Mouse (Mus musculus) limb, embryonic 14.5 days (tissue): ENCODE data around the gene Olfr507. TPM values are rescaled to one million over a fixed set of nuclear protein-coding genes. Genes with fewer than 3 reads are reported as not detected.

ENCODE experiments used
- ATAC-seq: fragments of 200-750 bp; cut with Nextera tagmentation; 2 replicates; pipeline ENCODE4 v1.8.0; 2017; ENCODE audit warnings: low read depth, moderate number of reproducible peaks, moderate TSS enrichment; ENCODE audit not compliant: low FRiP score
- DNase-seq: peaks from one replicate; pipeline ENCODE4 v3.0.0-alpha.2; 2015; ENCODE audit warnings: low spot score
- H3K27ac ChIP-seq: fragments of 300-500 bp; sonication (generic); replicated peaks from 2 replicates; pipeline ENCODE4 v1.5.1; 2014; ENCODE audit warnings: low read depth, mild to moderate bottlenecking, low read length, moderate library complexity, mixed read lengths
- H3K27me3 ChIP-seq: fragments of 300-500 bp; sonication (generic); 2 replicates; pipeline ENCODE4 v1.6.1; 2014; ENCODE audit warnings: low read length, mixed read lengths; ENCODE audit not compliant: control insufficient read depth, insufficient read depth
- H3K36me3 ChIP-seq: fragments of 300-500 bp; sonication (generic); 2 replicates; pipeline ENCODE4 v1.6.1; 2014; ENCODE audit warnings: mild to moderate bottlenecking, low read length, moderate library complexity, mixed read lengths; ENCODE audit not compliant: control insufficient read depth, insufficient read depth
- H3K4me1 ChIP-seq: fragments of 300-500 bp; sonication (generic); 2 replicates; pipeline ENCODE4 v1.6.1; 2014; ENCODE audit warnings: antibody characterized with exemption, low read length, mixed read lengths; ENCODE audit not compliant: control insufficient read depth, insufficient read depth
- H3K4me2 ChIP-seq: fragments of 300-500 bp; sonication (generic); replicated peaks from 2 replicates; pipeline ENCODE4 v1.6.1; 2014; ENCODE audit warnings: low read depth, mild to moderate bottlenecking, low read length, moderate library complexity; ENCODE audit not compliant: severe bottlenecking
- H3K4me3 ChIP-seq: fragments of 300-500 bp; sonication (generic); replicated peaks from 2 replicates; pipeline ENCODE4 v1.5.1; 2014; ENCODE audit warnings: low read length
- H3K9ac ChIP-seq: fragments of 300-500 bp; sonication (generic); 2 replicates; pipeline ENCODE4 v1.6.1; 2014; ENCODE audit warnings: mild to moderate bottlenecking, low read depth, low read length, moderate library complexity; ENCODE audit not compliant: severe bottlenecking
- H3K9me3 ChIP-seq: fragments of 300-500 bp; sonication (generic); 2 replicates; pipeline ENCODE4 v1.6.1; 2016; ENCODE audit warnings: low read length; ENCODE audit not compliant: control insufficient read depth
- POLR2A ChIP-seq: fragments of 200-500 bp; IDR thresholded peaks from 2 replicates; pipeline ENCODE4 v1.8.0; 2012; ENCODE audit warnings: inconsistent platforms, mild to moderate bottlenecking, moderate library complexity, borderline replicate concordance; ENCODE audit not compliant: insufficient read depth, insufficient read length; ENCODE audit errors: extremely low read depth
- WGBS: fragments of 180-500 bp; shearing (Covaris S2); extraction: QIAGEN DNeasy Blood & Tissue Kit; methylation state at CpG from one replicate; pipeline ENCODE4 v1.1.7; 2014; 5-methylcytosine and 5-hydroxymethylcytosine counted together
- polyA plus RNA-seq, 2 experiments: library from polyadenylated mRNA; depleted of rRNA in 1 of 2; stranded (reverse) in 1 of 2; unstranded in 1 of 2; fragments of >200 nt; fragmentation: Nextera tagmentation in 1 of 2; extraction: Ambion mirVana in 1 of 2; gene quantifications; 2 replicates each; pipeline versions ENCODE4 v1.2.1 to v1.2.3; 2012 to 2014

Olfr507 gene
- polyA plus RNA-seq, 2 experiments = not detected

DNA sequence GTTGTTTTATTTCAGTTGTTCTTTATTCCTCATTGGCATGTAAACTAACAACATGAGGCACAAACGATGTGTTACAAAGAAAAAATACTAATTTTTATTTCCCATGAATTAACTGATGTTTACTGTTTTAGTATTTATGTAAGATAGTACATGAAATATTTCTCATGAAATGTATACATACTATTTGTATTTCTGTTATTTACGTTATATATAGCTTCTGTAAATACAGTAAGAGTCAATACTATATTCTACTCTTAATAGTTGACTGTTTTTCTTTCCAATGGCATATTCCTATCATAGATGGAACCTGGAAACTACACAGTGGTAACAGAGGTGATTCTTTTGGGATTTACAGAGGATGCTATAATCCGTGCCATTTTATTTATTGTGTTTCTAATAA is 8.1 kb downstream of the Olfr507 start, which contains the start of gene Olfr508:
Gene Olfr508, plus strand, starts transcription at position 301 of the 400 bp plus-strand sequence.
- Histone ChIP-seq H3K27me3 (no peaks in the 10 kb centered on the region), H3K9me3 (no peaks in the 10 kb centered on the region), H3K4me1 (no peaks in the 10 kb centered on the region), H3K27ac (no peak within 1 kb of the TSS), H3K9ac (no peak within 1 kb of the TSS), H3K4me3 (no peak within 1 kb of the TSS), H3K4me2 (no peak within 1 kb of the TSS), H3K36me3 (no peaks in the 10 kb centered on the region)
- DNase-seq = no peak
- WGBS = 89% methylated on average over 3 of the region's 3 CpGs
- no peak for TF ChIP-seq POLR2A
- no peak for ATAC-seq

DNA sequence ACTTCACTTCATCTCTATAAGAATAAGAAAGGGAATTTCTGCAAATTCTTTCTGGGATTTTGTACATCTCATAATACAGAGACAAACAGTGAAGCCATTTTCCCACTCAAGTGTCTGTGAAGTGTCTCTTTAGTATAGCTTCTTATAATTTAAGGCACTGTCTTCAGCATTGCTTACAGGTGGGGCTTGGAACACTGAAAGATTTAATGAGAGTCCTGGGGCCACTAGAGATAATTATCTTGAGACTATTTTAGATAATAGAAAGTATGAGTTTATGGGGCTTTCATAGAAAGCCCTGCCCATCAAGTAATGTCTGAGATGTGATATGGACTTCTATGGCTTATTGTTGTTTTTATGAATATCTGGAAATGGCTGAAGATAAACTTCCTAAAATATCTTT is 30.2 kb downstream of the Olfr507 start, which contains the start of gene Olfr509:
Gene Olfr509, minus strand, starts transcription at position 101 of the 400 bp plus-strand sequence.
- TF ChIP-seq POLR2A = no peak
- ATAC-seq = no peak

DNA sequence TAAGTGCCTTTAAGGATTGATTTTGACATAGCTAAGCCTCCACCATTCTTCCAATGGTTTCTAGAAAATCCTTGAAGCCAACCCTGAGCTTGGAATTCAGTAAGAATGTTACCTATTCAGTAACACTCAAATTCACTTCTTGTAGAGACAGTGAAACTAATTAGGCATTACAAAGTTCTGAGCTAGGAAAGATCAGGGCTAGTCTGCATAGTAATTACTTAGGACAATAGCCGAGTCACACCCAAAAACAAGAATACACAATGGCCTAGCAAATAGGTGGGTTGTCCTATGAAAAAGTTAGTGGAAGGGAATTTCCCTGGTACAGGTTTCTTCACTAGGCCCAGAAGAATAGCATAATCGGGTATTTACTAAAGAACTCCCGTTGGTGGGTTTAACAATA is 40.8 kb downstream of the Olfr507 start:
- H3K27ac ChIP-seq = no peak overlapping the region
- WGBS = 86% methylated on average over 3 of the region's 3 CpGs
- ATAC-seq = no peak
- H3K9me3 ChIP-seq = no peaks in the 10 kb centered on the region
- no peaks in the 10 kb centered on the region for H3K4me1 ChIP-seq
- TF ChIP-seq POLR2A = no peak
- no peaks in the 10 kb centered on the region for H3K36me3 ChIP-seq
- DNase-seq = no peak
- H3K27me3 ChIP-seq = no peaks in the 10 kb centered on the region
- no peak overlapping the region for H3K4me3 ChIP-seq
- H3K4me2 ChIP-seq = no peak overlapping the region
- no peak overlapping the region for H3K9ac ChIP-seq

More for the DNA sequence above, 30.2 kb downstream of the Olfr507 start, which contains the start of gene Olfr509:
- no peak within 1 kb of the TSS for H3K4me2 ChIP-seq
- no peak for DNase-seq
- no peak within 1 kb of the TSS for H3K9ac ChIP-seq
- H3K4me3 ChIP-seq = no peak within 1 kb of the TSS
- no peaks in the 10 kb centered on the region for H3K4me1 ChIP-seq
- no peaks in the 10 kb centered on the region for H3K27me3 ChIP-seq
- H3K9me3 ChIP-seq = no peaks in the 10 kb centered on the region
- no peak within 1 kb of the TSS for H3K27ac ChIP-seq
- H3K36me3 ChIP-seq = no peaks in the 10 kb centered on the region

DNA sequence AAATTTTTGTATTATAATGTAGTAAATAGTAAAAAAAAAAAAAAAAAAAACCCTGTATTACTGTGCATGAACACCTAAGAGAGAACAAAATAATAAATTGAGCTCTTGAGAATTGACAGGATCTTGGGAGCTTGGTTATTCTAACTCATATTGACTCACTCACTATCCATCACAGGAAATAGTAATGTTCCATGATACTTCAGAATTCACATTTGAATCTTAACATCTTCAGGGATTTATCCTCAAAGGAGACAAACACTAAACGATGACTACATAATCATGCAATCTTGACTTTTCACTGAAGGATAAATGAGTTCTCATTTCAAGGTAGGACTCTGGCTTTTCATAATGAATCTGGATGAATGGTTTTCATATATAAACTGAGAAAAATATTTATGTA is 44.5 kb downstream of the Olfr507 start, which contains the start of gene Olfr510:
Gene Olfr510, plus strand, starts transcription at position 301 of the 400 bp plus-strand sequence.
- H3K4me3 ChIP-seq = no peak within 1 kb of the TSS
- ATAC-seq (no peak), DNase-seq (no peak)
- H3K4me2 ChIP-seq = no peak within 1 kb of the TSS
- H3K9ac ChIP-seq = no peak within 1 kb of the TSS
- H3K4me1 ChIP-seq = no peaks in the 10 kb centered on the region
- no peaks in the 10 kb centered on the region for H3K27me3 ChIP-seq
- no peak within 1 kb of the TSS for H3K27ac ChIP-seq
- no peaks in the 10 kb centered on the region for H3K9me3 ChIP-seq
- TF ChIP-seq POLR2A = no peak
- H3K36me3 ChIP-seq = no peaks in the 10 kb centered on the region
- WGBS = 89% methylated on average over 1 of the region's 1 CpGs

DNA sequence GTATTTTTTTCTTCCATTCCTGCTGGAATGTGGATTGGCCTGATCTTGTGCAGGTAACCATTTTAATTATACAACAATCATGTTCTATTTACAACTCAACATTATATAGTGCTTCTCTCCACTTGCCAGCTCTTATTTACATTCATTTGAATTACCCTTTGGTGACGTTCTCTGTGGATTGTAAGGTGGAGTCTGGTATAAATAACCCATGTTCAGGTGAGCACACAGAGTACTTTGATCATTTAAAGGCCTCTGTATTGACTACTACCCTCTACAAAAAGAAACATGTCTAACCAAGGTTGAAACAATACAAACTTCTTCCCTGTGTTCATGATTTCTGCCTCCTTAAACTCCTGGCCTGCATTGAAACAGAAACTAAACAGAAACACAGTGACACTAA is 49.4 kb downstream of the Olfr507 start:
- Histone ChIP-seq H3K4me2 (no peak overlapping the region), H3K27ac (no peak overlapping the region), H3K4me1 (no peaks in the 10 kb centered on the region), H3K9ac (no peak overlapping the region), H3K9me3 (no peaks in the 10 kb centered on the region), H3K36me3 (no peaks in the 10 kb centered on the region), H3K27me3 (no peaks in the 10 kb centered on the region), H3K4me3 (no peak overlapping the region)
- TF ChIP-seq POLR2A = no peak
- WGBS = 60% methylated on average over 1 of the region's 1 CpGs
- DNase-seq (no peak), ATAC-seq (no peak)

Other genes with a start within 250 kb of the Olfr507 start
- gene Olfr495, start 228.6 kb upstream of the Olfr507 start, polyA plus RNA-seq (2012; rRNA removed) = not detected in 2 replicates
- gene Olfr495, start 228.6 kb upstream of the Olfr507 start, polyA plus RNA-seq (2014; fragmentation: Nextera tagmentation; extraction: Ambion mirVana) = not detected in 2 replicates
- not detected in 2 replicates for gene Olfr497, start 201.4 kb upstream of the Olfr507 start, polyA plus RNA-seq (2012; rRNA removed)
- not detected in 2 replicates for gene Olfr497, start 201.4 kb upstream of the Olfr507 start, polyA plus RNA-seq (2014; fragmentation: Nextera tagmentation; extraction: Ambion mirVana)
- gene Olfr498, start 156.5 kb upstream of the Olfr507 start, polyA plus RNA-seq (2012; rRNA removed) = not detected in 2 replicates
- not detected in 2 replicates for gene Olfr498, start 156.5 kb upstream of the Olfr507 start, polyA plus RNA-seq (2014; fragmentation: Nextera tagmentation; extraction: Ambion mirVana)
- gene Olfr502, start 96.7 kb upstream of the Olfr507 start, polyA plus RNA-seq (2012; rRNA removed) = not detected in 2 replicates
- gene Olfr502, start 96.7 kb upstream of the Olfr507 start, polyA plus RNA-seq (2014; fragmentation: Nextera tagmentation; extraction: Ambion mirVana) = not detected in 2 replicates
- not detected in 2 replicates for gene Olfr503, start 77.3 kb upstream of the Olfr507 start, polyA plus RNA-seq (2012; rRNA removed)
- not detected in 2 replicates for gene Olfr503, start 77.3 kb upstream of the Olfr507 start, polyA plus RNA-seq (2014; fragmentation: Nextera tagmentation; extraction: Ambion mirVana)
- gene Olfr504, start 56.0 kb upstream of the Olfr507 start, polyA plus RNA-seq (2012; rRNA removed) = not detected in 2 replicates
- not detected in 2 replicates for gene Olfr504, start 56.0 kb upstream of the Olfr507 start, polyA plus RNA-seq (2014; fragmentation: Nextera tagmentation; extraction: Ambion mirVana)
- gene Olfr506, start 11.0 kb upstream of the Olfr507 start, polyA plus RNA-seq (2012; rRNA removed) = not detected in 2 replicates
- not detected in 2 replicates for gene Olfr506, start 11.0 kb upstream of the Olfr507 start, polyA plus RNA-seq (2014; fragmentation: Nextera tagmentation; extraction: Ambion mirVana)
- not detected in 2 replicates for gene Olfr508, start 8.2 kb downstream of the Olfr507 start, polyA plus RNA-seq (2012; rRNA removed)
- not detected in 2 replicates for gene Olfr508, start 8.2 kb downstream of the Olfr507 start, polyA plus RNA-seq (2014; fragmentation: Nextera tagmentation; extraction: Ambion mirVana)
- gene Olfr509, start 30.1 kb downstream of the Olfr507 start, polyA plus RNA-seq (2012; rRNA removed) = not detected in 2 replicates
- gene Olfr509, start 30.1 kb downstream of the Olfr507 start, polyA plus RNA-seq (2014; fragmentation: Nextera tagmentation; extraction: Ambion mirVana) = not detected in 2 replicates
- gene Olfr510, start 44.6 kb downstream of the Olfr507 start, polyA plus RNA-seq (2012; rRNA removed) = not detected in 2 replicates
- gene Olfr510, start 44.6 kb downstream of the Olfr507 start, polyA plus RNA-seq (2014; fragmentation: Nextera tagmentation; extraction: Ambion mirVana) = not detected in 2 replicates
- gene Olfr512, start 91.5 kb downstream of the Olfr507 start, polyA plus RNA-seq (2012; rRNA removed) = not detected in 2 replicates
- gene Olfr512, start 91.5 kb downstream of the Olfr507 start, polyA plus RNA-seq (2014; fragmentation: Nextera tagmentation; extraction: Ambion mirVana) = not detected in 2 replicates
- gene Olfr513, start 129.2 kb downstream of the Olfr507 start, polyA plus RNA-seq (2012; rRNA removed) = not detected in 2 replicates
- gene Olfr513, start 129.2 kb downstream of the Olfr507 start, polyA plus RNA-seq (2014; fragmentation: Nextera tagmentation; extraction: Ambion mirVana) = not detected in 2 replicates
- gene Olfr514, start 204.2 kb downstream of the Olfr507 start, polyA plus RNA-seq (2012; rRNA removed) = not detected in 2 replicates
- not detected in 2 replicates for gene Olfr514, start 204.2 kb downstream of the Olfr507 start, polyA plus RNA-seq (2014; fragmentation: Nextera tagmentation; extraction: Ambion mirVana)
- gene Olfr516, start 228.7 kb downstream of the Olfr507 start, polyA plus RNA-seq (2012; rRNA removed) = not detected in 2 replicates
- gene Olfr516, start 228.7 kb downstream of the Olfr507 start, polyA plus RNA-seq (2014; fragmentation: Nextera tagmentation; extraction: Ambion mirVana) = not detected in 2 replicates